Mouse (Mus musculus) neural tube, embryonic 11.5 days (tissue): ENCODE measurements around the gene Dynlt1c. TPM values are rescaled to one million over a fixed set of nuclear protein-coding genes. Genes with fewer than 3 reads are reported as not detected.
A peak's percentile ranks its signal among the peaks of the same experiment; 100 is the strongest.
"Not testable (repeated sequence)": the region's sequence is repeated elsewhere in the genome, so short reads cannot be mapped to it uniquely, and the experiment has no call there.

Experiments used
- ATAC-seq: fragments of 200-750 bp; cut with Nextera tagmentation; 2 replicates; pipeline ENCODE4 v1.8.0; 2017; ENCODE audit warnings: moderate number of reproducible peaks, mild to moderate bottlenecking, moderate TSS enrichment, moderate library complexity; ENCODE audit not compliant: insufficient read depth, low FRiP score, low TSS enrichment
- DNase-seq: peaks from one replicate; pipeline ENCODE4 v3.0.0-alpha.2; 2015; ENCODE audit warnings: low spot score
- H3K27ac ChIP-seq: fragments of 300-500 bp; sonication (generic); 2 replicates; pipeline ENCODE4 v1.5.1; 2014; ENCODE audit warnings: low read depth, mild to moderate bottlenecking, low read length
- H3K27me3 ChIP-seq: fragments of 300-500 bp; sonication (generic); 2 replicates; pipeline ENCODE4 v1.6.1; 2014; ENCODE audit warnings: mild to moderate bottlenecking, low read length, mixed read lengths; ENCODE audit not compliant: control insufficient read depth, insufficient read depth
- H3K36me3 ChIP-seq: fragments of 300-500 bp; sonication (generic); 2 replicates; pipeline ENCODE4 v1.6.1; 2014; ENCODE audit warnings: mild to moderate bottlenecking, low read length, moderate library complexity, mixed read lengths; ENCODE audit not compliant: control insufficient read depth, insufficient read depth
- H3K4me1 ChIP-seq: fragments of 300-500 bp; sonication (generic); 2 replicates; pipeline ENCODE4 v1.6.1; 2014; ENCODE audit warnings: low read length, mixed read lengths; ENCODE audit not compliant: control insufficient read depth, insufficient read depth
- H3K4me2 ChIP-seq: fragments of 300-500 bp; sonication (generic); 2 replicates; pipeline ENCODE4 v1.6.1; 2014; ENCODE audit warnings: low read depth, mild to moderate bottlenecking, moderate library complexity
- H3K4me3 ChIP-seq: fragments of 300-500 bp; sonication (generic); 2 replicates; pipeline ENCODE4 v1.5.1; 2014; ENCODE audit warnings: low read depth, low read length
- H3K9ac ChIP-seq: fragments of 300-500 bp; sonication (generic); 2 replicates; pipeline ENCODE4 v1.6.1; 2014; ENCODE audit warnings: mild to moderate bottlenecking, low read length
- H3K9me3 ChIP-seq: fragments of 300-500 bp; sonication (generic); 2 replicates; pipeline ENCODE4 v1.6.1; 2016; ENCODE audit warnings: low read length; ENCODE audit not compliant: control insufficient read depth
- WGBS: fragments of 180-500 bp; shearing (Covaris S2); extraction: QIAGEN DNeasy Blood & Tissue Kit; methylation state at CpG from one replicate; pipeline ENCODE4 v1.1.7; 2014; 5-methylcytosine and 5-hydroxymethylcytosine counted together
- polyA plus RNA-seq: library from polyadenylated mRNA; unstranded; fragments of >200 nt; fragmentation: Nextera tagmentation; extraction: Ambion mirVana; gene quantifications from 2 replicates; pipeline ENCODE4 v1.2.1, GENCODE M21; 2014

The Dynlt1c gene
- 29.8 and 39.6 TPM in 2 replicates for polyA plus RNA-seq

DNA sequence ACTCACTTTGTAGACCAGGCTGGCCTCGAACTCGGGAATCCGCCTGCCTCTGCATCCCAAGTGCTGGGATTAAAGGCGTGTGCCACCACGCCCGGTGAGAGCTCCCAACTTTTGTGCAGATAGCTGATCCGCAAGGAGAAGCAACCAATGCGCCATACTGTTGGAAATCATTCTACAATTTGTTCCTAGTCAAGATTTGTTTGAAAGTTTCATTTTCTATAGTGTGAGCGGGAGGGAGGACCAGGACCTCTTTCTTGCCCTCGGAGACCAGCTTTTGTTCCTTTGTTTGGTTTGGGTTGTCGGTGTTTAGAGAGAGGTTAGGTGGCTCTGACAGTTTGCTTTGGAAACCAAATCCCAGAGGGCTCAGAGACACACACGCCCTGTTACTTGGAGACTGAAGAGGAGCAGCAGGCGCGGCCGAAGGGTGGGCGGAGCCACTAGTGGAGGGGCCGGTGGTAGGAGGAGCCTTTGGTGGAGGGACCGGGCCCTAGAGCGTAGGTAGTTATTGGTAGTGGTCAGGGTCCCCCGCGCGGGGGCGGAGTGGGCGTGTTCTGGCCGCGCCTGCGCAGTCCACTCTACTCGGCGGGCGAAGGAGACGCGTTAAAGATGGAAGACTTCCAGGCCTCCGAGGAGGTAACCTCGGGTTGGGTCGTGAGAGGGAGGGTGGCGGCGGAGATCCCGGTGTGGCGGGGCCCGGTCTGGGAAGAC is at the start of gene Dynlt1c:
TSS of gene Dynlt1c (plus strand) at position 468 of the 708 bp plus-strand sequence.
- 10% methylated on average over 24 of the region's 40 CpGs for WGBS
- ATAC-seq (peak; percentile 97), DNase-seq (peak; percentile 85)
- not testable (repeated sequence) for H3K36me3 ChIP-seq, H3K27ac ChIP-seq, H3K9ac ChIP-seq, H3K27me3 ChIP-seq, H3K4me1 ChIP-seq, H3K9me3 ChIP-seq
- Histone ChIP-seq H3K4me2 (0 out of 2 replicates have a peak within 1 kb of the TSS, but pooled peaks have one; percentile 24), H3K4me3 (0 out of 2 replicates have a peak within 1 kb of the TSS, but pooled peaks have one; percentile 13)

DNA sequence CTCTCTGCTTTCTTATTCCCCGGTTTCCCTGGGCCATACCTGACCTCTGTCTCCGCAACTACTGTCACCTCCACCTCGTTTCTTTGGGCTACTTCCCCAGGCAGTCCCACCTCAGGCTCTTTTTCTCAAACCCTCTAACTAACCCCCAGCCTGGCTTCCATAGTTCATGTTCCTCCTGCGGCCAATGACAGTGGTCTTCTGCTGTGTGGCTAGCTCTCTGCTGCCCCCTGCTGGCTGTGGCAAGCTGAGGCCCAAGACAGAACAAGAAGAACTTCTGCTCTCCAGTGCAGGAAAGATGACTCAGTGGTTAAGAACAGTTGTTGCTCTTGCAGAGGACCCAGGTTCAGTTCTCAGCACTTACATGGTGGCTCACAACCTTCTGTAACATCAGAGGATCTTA is 47.7 kb upstream of the Dynlt1c start:
- not testable (repeated sequence) for H3K36me3 ChIP-seq, H3K4me3 ChIP-seq, H3K4me2 ChIP-seq, H3K4me1 ChIP-seq, DNase-seq, H3K9me3 ChIP-seq, H3K27me3 ChIP-seq, H3K9ac ChIP-seq, H3K27ac ChIP-seq
- ATAC-seq = peak; percentile 74; the same call in 1 of the 2 replicates
- no CpG with 5 or more reads among the region's 4 CpGs for WGBS

DNA sequence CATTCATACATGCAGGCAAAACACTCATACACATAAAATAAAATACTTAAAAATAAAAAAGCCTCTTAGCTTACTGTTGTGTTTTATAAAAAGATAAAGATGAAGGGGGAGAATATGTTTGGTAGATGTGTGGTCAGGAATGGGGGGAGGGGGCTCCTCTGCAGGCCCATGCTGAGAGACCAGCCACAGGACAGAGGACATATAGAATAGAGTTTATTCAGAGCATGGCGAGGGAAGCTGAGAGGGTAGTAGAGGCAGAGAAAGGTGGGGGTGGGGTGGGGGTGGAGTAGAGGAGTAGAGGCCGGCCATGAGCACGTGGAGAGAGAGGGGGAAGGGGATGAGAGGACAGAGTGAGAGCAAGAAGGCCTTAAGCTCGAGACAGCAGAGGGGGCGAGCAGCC is 47.2 kb upstream of the Dynlt1c start:
- H3K4me3 ChIP-seq, H3K9me3 ChIP-seq, H3K4me2 ChIP-seq, H3K27ac ChIP-seq, H3K9ac ChIP-seq, H3K4me1 ChIP-seq, H3K36me3 ChIP-seq, DNase-seq, H3K27me3 ChIP-seq: not testable (repeated sequence)
- WGBS = no CpG with 5 or more reads among the region's 5 CpGs
- ATAC-seq = 0 out of 2 replicates have a peak, but pooled peaks have one; percentile 17

DNA sequence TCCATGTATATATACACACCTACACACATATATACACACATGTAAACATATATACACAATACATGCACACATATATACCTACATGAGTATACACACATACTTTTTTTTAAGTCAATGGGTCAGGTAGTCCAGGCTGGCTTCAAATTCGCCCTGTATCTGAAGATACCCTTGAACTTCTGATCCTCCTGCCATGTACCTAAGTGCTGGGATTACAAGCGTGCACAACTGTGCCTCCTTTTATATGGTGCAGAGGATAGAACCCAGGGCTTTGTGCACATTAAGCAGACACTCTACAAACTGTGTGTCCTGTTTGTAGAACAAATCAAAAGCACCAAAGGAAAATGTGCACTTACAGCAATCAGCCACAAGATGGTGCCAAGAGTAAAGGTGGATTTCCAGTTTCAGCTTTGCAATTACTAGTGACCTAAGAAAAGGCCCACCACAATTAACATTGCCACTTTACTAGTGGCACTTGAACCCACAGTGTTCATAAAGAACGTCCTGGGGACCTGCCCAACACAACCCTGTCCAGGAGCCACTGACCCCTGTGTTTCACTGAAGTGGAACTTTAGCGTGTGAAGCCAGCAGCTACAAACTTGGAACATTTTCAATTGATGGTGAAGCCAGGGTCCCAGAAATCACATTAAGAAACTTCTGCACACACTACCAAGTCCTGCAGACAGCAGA is 41.9 kb upstream of the Dynlt1c start:
- H3K27ac ChIP-seq, H3K4me2 ChIP-seq, H3K27me3 ChIP-seq, H3K9ac ChIP-seq, H3K4me1 ChIP-seq, H3K4me3 ChIP-seq, H3K36me3 ChIP-seq, DNase-seq, H3K9me3 ChIP-seq: not testable (repeated sequence)
- no CpG with 5 or more reads among the region's 4 CpGs for WGBS
- ATAC-seq = peak; percentile 50; the same call in 1 of the 2 replicates

DNA sequence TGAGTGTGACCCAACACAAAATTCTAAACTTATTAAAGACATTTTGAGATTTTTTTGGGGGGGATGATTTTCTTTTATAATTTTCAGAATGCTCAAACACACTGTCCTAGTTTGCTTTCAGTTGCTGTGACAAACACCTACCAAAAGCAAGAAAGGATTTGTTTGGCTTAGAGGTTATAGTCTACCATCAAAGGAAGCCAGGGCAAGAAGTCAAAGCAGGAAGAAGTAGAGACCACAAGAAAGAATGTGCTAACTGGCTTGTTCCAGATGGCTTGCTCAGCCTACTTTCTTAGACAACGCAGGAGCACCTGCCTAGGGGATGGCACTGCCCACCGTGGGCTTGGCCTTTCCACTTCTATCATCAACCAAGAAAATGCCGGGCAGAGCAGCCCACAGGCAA is 36.6 kb upstream of the Dynlt1c start:
- not testable (repeated sequence) for H3K4me3 ChIP-seq, H3K9ac ChIP-seq, H3K27me3 ChIP-seq, H3K9me3 ChIP-seq, DNase-seq, ATAC-seq, H3K27ac ChIP-seq, H3K4me2 ChIP-seq, H3K36me3 ChIP-seq, H3K4me1 ChIP-seq
- WGBS = 93% methylated on average over 3 of the region's 3 CpGs

DNA sequence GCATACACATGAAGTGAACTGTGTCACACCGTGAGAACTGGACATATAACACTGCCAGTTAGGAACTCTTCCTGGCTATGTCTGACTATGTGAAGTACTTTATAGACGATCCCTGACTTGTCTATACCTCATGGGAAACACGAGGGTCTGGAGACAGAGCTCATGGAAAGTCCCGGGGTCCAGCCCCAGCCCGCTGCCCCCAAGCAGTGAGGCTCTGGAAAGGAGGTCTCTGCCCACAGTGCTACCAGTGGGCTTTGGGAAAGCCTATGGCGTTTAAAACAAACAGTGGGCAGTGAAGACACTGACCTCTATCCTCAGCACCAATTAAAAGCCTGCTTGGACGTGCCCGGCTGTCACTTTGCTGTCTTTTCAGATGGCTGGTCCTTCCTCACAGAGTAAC is 33.6 kb upstream of the Dynlt1c start:
- not testable (repeated sequence) for H3K4me3 ChIP-seq, H3K9ac ChIP-seq, H3K4me2 ChIP-seq, H3K9me3 ChIP-seq, H3K36me3 ChIP-seq, H3K27ac ChIP-seq, H3K27me3 ChIP-seq, H3K4me1 ChIP-seq, DNase-seq, ATAC-seq
- 76% methylated on average over 4 of the region's 8 CpGs for WGBS

DNA sequence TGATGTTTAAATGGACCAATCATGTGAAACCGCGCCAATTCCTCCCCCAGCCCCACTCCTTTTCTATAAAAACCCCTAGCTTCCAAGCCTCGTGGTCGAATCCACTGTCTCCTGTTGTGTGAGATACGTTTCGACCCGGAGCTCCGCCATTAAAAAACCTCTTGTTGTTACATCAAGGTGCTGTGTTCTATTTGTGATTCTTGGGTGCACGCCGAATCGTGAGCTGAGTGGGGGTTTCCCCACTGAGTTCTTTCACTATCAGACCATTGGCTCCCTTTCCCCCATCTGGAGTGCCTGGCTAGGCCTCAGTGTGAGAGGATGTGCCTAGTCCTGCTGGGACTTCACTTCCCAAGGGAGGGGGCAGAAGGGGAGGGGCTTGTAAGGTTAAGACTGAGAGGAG is 30.2 kb upstream of the Dynlt1c start:
- not testable (repeated sequence) for ATAC-seq
- WGBS = 95% methylated on average over 9 of the region's 11 CpGs

DNA sequence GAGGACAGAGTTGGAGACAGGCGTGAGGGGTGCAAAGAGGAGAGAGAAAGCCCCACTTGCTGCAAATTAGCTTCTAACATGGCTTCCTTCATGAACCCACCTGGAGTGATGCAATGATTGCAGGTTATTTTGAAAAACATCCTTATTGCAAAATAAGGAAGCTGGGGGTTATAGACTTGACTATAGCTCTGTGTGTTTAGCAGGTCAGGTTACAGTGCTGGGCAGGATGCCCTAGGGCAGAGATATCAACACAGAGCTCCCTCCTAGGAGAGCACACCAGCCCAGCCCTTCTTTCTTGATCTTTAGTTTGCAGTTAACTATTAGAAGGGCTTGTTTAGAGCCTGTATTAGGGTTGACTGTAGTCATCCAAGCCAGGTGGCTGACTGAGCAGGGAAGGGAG is 29.3 kb upstream of the Dynlt1c start:
- not testable (repeated sequence) for H3K9me3 ChIP-seq, ATAC-seq, H3K4me3 ChIP-seq, H3K27ac ChIP-seq, H3K36me3 ChIP-seq, H3K27me3 ChIP-seq, H3K9ac ChIP-seq, H3K4me1 ChIP-seq, H3K4me2 ChIP-seq
- peak; percentile 3 for DNase-seq
- WGBS = no CpG with 5 or more reads among the region's 1 CpGs

More for the DNA sequence above, 30.2 kb upstream of the Dynlt1c start:
- not testable (repeated sequence) for H3K9ac ChIP-seq, H3K36me3 ChIP-seq, H3K4me1 ChIP-seq, H3K4me2 ChIP-seq, DNase-seq, H3K9me3 ChIP-seq, H3K27ac ChIP-seq, H3K4me3 ChIP-seq, H3K27me3 ChIP-seq

DNA sequence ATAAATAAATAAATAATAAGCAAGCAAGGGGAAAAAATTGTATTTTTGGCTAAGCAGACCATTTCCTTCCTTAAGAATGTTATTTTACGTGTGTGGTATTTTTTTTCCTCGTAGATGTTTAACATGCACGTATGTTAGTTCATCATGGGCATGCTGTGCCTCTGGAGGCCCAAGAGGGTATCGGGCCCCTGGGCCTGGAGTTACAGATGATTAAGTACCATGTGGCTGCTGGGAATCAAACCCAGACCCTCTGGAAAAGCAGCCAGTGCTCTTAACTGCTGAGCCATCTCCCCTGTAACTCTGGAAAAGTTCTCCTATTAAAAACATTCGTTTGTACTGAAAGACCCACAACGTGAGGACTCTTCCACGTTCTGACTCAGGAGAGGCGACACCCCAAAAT is 26.1 kb upstream of the Dynlt1c start:
- not testable (repeated sequence) for H3K27ac ChIP-seq, H3K9ac ChIP-seq, H3K4me3 ChIP-seq, H3K4me1 ChIP-seq, H3K4me2 ChIP-seq, H3K36me3 ChIP-seq, ATAC-seq, H3K27me3 ChIP-seq, H3K9me3 ChIP-seq, DNase-seq
- WGBS = 96% methylated on average over 8 of the region's 8 CpGs
